Mouse (Mus musculus) limb, embryonic 12.5 days (tissue): ENCODE data around the gene Lamp1. TPM values are rescaled to one million over a fixed set of nuclear protein-coding genes. Genes with fewer than 3 reads are reported as not detected.

ENCODE experiments used
- ATAC-seq: fragments of 200-750 bp; cut with Nextera tagmentation; 2 replicates; pipeline ENCODE4 v1.8.0; 2017; ENCODE audit warnings: low read depth, moderate TSS enrichment; ENCODE audit not compliant: insufficient number of reproducible peaks, insufficient read depth, low FRiP score, low TSS enrichment
- H3K27ac ChIP-seq: fragments of 300-500 bp; sonication (generic); 2 replicates; pipeline ENCODE4 v1.5.1; 2016; ENCODE audit warnings: mild to moderate bottlenecking, moderate library complexity
- H3K27me3 ChIP-seq: fragments of 300-500 bp; sonication (generic); 2 replicates; pipeline ENCODE4 v1.6.1; 2016; ENCODE audit warnings: mild to moderate bottlenecking, moderate library complexity
- H3K36me3 ChIP-seq: fragments of 300-500 bp; sonication (generic); 2 replicates; pipeline ENCODE4 v1.6.1; 2016; ENCODE audit warnings: mild to moderate bottlenecking, moderate library complexity
- H3K4me1 ChIP-seq: fragments of 300-500 bp; sonication (generic); replicated peaks from 2 replicates; pipeline ENCODE4 v1.6.1; 2016
- H3K4me2 ChIP-seq: fragments of 300-500 bp; sonication (generic); 2 replicates; pipeline ENCODE4 v1.6.1; 2016; ENCODE audit warnings: mild to moderate bottlenecking, moderate library complexity
- H3K4me3 ChIP-seq: fragments of 300-500 bp; sonication (generic); replicated peaks from 2 replicates; pipeline ENCODE4 v1.5.1; 2016; ENCODE audit warnings: mild to moderate bottlenecking
- H3K9ac ChIP-seq: fragments of 300-500 bp; sonication (generic); replicated peaks from 2 replicates; pipeline ENCODE4 v1.6.1; 2016; ENCODE audit warnings: mild to moderate bottlenecking, moderate library complexity
- H3K9me3 ChIP-seq: fragments of 300-500 bp; sonication (generic); 2 replicates; pipeline ENCODE4 v1.6.1; 2016; ENCODE audit warnings: mild to moderate bottlenecking, moderate library complexity
- WGBS: fragments of 180-500 bp; shearing (Covaris S2); methylation state at CpG from one replicate; pipeline ENCODE4 v1.1.7; 2016; 5-methylcytosine and 5-hydroxymethylcytosine counted together
- polyA plus RNA-seq: library from polyadenylated mRNA; unstranded; fragments of >200 nt; fragmentation: Nextera tagmentation; extraction: Ambion mirVana; gene quantifications from 2 replicates; pipeline ENCODE4 v1.2.1, GENCODE M21; 2016

Lamp1 gene
- polyA plus RNA-seq, 1 experiment from 2014 or later = 202 TPM

GRCm38 (mm10) chr8:13186819-13187218 lies 27.9 kb downstream of the Lamp1 start:
- no peaks in the 10 kb centered on the region for H3K9me3 ChIP-seq
- no peak overlapping the region for H3K27ac ChIP-seq
- 88% methylated on average over 8 of the region's 8 CpGs for WGBS
- no peak overlapping the region for H3K4me3 ChIP-seq
- no peak overlapping the region for H3K4me2 ChIP-seq
- no peak for ATAC-seq
- H3K27me3 ChIP-seq = no peaks in the 10 kb centered on the region
- H3K9ac ChIP-seq = no peak overlapping the region
- H3K36me3 ChIP-seq = peaks cover 19% of the 10 kb centered on the region
- no peaks in the 10 kb centered on the region for H3K4me1 ChIP-seq

GRCm38 (mm10) chr8:13187229-13187628 lies 28.3 kb downstream of the Lamp1 start:
- no peaks in the 10 kb centered on the region for H3K27me3 ChIP-seq
- no peaks in the 10 kb centered on the region for H3K9me3 ChIP-seq
- no peak for ATAC-seq
- no peaks in the 10 kb centered on the region for H3K4me1 ChIP-seq
- H3K4me3 ChIP-seq = no peak overlapping the region
- H3K27ac ChIP-seq = no peak overlapping the region
- 75% methylated on average over 9 of the region's 9 CpGs for WGBS
- H3K9ac ChIP-seq = no peak overlapping the region
- H3K36me3 ChIP-seq = peaks cover 19% of the 10 kb centered on the region
- no peak overlapping the region for H3K4me2 ChIP-seq

GRCm38 (mm10) chr8:13187638-13188037 lies 28.7 kb downstream of the Lamp1 start:
- Histone ChIP-seq H3K4me2 (no peak overlapping the region), H3K4me3 (no peak overlapping the region), H3K9ac (no peak overlapping the region), H3K4me1 (no peaks in the 10 kb centered on the region), H3K27ac (no peak overlapping the region), H3K27me3 (no peaks in the 10 kb centered on the region), H3K36me3 (peaks cover 15% of the 10 kb centered on the region), H3K9me3 (no peaks in the 10 kb centered on the region)
- 80% methylated on average over 7 of the region's 7 CpGs for WGBS
- no peak for ATAC-seq

- no peaks in the 10 kb centered on the region for H3K4me1 ChIP-seq
- peaks cover 15% of the 10 kb centered on the region for H3K36me3 ChIP-seq
- WGBS = 90% methylated on average over 13 of the region's 13 CpGs
- H3K9ac ChIP-seq = no peak overlapping the region
- no peak overlapping the region for H3K27ac ChIP-seq
- H3K9me3 ChIP-seq = no peaks in the 10 kb centered on the region
- H3K4me2 ChIP-seq = no peak overlapping the region
- ATAC-seq = no peak
- no peak overlapping the region for H3K4me3 ChIP-seq
- H3K27me3 ChIP-seq = no peaks in the 10 kb centered on the region
Measured at GRCm38 (mm10) chr8:13188052-13188555, 29.1 kb downstream of the Lamp1 start.

- H3K9ac ChIP-seq = no peak overlapping the region
- no peaks in the 10 kb centered on the region for H3K4me1 ChIP-seq
- WGBS = 82% methylated on average over 1 of the region's 1 CpGs
- peaks cover 15% of the 10 kb centered on the region for H3K36me3 ChIP-seq
- ATAC-seq = no peak
- H3K27me3 ChIP-seq = no peaks in the 10 kb centered on the region
- no peak overlapping the region for H3K4me3 ChIP-seq
- 0 out of 2 replicates have a peak overlapping the region, but pooled peaks have one; percentile 7 for H3K27ac ChIP-seq
- no peak overlapping the region for H3K4me2 ChIP-seq
- no peaks in the 10 kb centered on the region for H3K9me3 ChIP-seq
Measured at GRCm38 (mm10) chr8:13188857-13189256, 29.9 kb downstream of the Lamp1 start.

- no peak overlapping the region for H3K4me2 ChIP-seq
- H3K27me3 ChIP-seq = no peaks in the 10 kb centered on the region
- 93% methylated on average over 8 of the region's 8 CpGs for WGBS
- no peak overlapping the region for H3K9ac ChIP-seq
- no peak for ATAC-seq
- H3K9me3 ChIP-seq = no peaks in the 10 kb centered on the region
- H3K4me3 ChIP-seq = no peak overlapping the region
- H3K36me3 ChIP-seq = peaks cover 9% of the 10 kb centered on the region; the same call in 1 of the 2 replicates
- no peaks in the 10 kb centered on the region for H3K4me1 ChIP-seq
- no peak overlapping the region for H3K27ac ChIP-seq
Measured at GRCm38 (mm10) chr8:13190235-13190634, 31.3 kb downstream of the Lamp1 start.

GRCm38 (mm10) chr8:13194818-13195217 lies 35.9 kb downstream of the Lamp1 start:
- Histone ChIP-seq H3K4me2 (no peak overlapping the region), H3K9ac (no peak overlapping the region), H3K36me3 (no peaks in the 10 kb centered on the region), H3K27me3 (peaks cover 6% of the 10 kb centered on the region), H3K4me1 (0 out of 2 replicates have a peak, but pooled peaks cover 3% of the 10 kb centered on the region), H3K9me3 (no peaks in the 10 kb centered on the region), H3K4me3 (no peak overlapping the region), H3K27ac (no peak overlapping the region)
- 49% methylated on average over 10 of the region's 10 CpGs for WGBS
- ATAC-seq = no peak

GRCm38 (mm10) chr8:13197493-13197892 lies 38.5 kb downstream of the Lamp1 start:
- 87% methylated on average over 5 of the region's 5 CpGs for WGBS

GRCm38 (mm10) chr8:13199385-13200061 lies 40.6 kb downstream of the Lamp1 start:
- Histone ChIP-seq H3K27me3 (peaks cover 48% of the 10 kb centered on the region), H3K9ac (peak overlapping the region; percentile 76)

More at GRCm38 (mm10) chr8:13197493-13197892, 38.5 kb downstream of the Lamp1 start:
- Histone ChIP-seq H3K4me3 (no peak overlapping the region), H3K9me3 (no peaks in the 10 kb centered on the region), H3K4me1 (peaks cover 9% of the 10 kb centered on the region; the same call in 1 of the 2 replicates), H3K27me3 (peaks cover 33% of the 10 kb centered on the region), H3K4me2 (no peak overlapping the region), H3K27ac (no peak overlapping the region), H3K9ac (no peak overlapping the region), H3K36me3 (no peaks in the 10 kb centered on the region)
- no peak for ATAC-seq

GRCm38 (mm10) chr8:13200301-13201012 lies 41.5 kb downstream of the Lamp1 start, which contains the start of gene Grtp1:
Grtp1 (minus strand) TSS chr8:13200620.
- Histone ChIP-seq H3K9ac (peak within 1 kb of the TSS; percentile 76), H3K4me1 (peaks cover 9% of the 10 kb centered on the region; the same call in 1 of the 2 replicates), H3K27ac (no peak within 1 kb of the TSS), H3K4me2 (peak within 1 kb of the TSS; percentile 85), H3K4me3 (peak within 1 kb of the TSS; percentile 82), H3K36me3 (no peaks in the 10 kb centered on the region), H3K27me3 (peaks cover 48% of the 10 kb centered on the region), H3K9me3 (no peaks in the 10 kb centered on the region)
- peak; percentile 67 for ATAC-seq
- under 1% methylated on average over 55 of the region's 58 CpGs for WGBS

More at GRCm38 (mm10) chr8:13199385-13200061, 40.6 kb downstream of the Lamp1 start:
- no peak for ATAC-seq
- Histone ChIP-seq H3K9me3 (no peaks in the 10 kb centered on the region), H3K4me1 (peaks cover 9% of the 10 kb centered on the region; the same call in 1 of the 2 replicates), H3K4me2 (peak overlapping the region; percentile 85), H3K27ac (no peak overlapping the region), H3K4me3 (peak overlapping the region; percentile 82), H3K36me3 (no peaks in the 10 kb centered on the region)
- 23% methylated on average over 14 of the region's 14 CpGs for WGBS

GRCm38 (mm10) chr8:13201013-13201334 lies 42.0 kb downstream of the Lamp1 start:
- peak overlapping the region; percentile 85 for H3K4me2 ChIP-seq
- H3K9ac ChIP-seq = peak overlapping the region; percentile 76; the same call in 1 of the 2 replicates
- peaks cover 48% of the 10 kb centered on the region for H3K27me3 ChIP-seq
- WGBS = 4% methylated on average over 18 of the region's 18 CpGs
- peak overlapping the region; percentile 82 for H3K4me3 ChIP-seq
- peaks cover 9% of the 10 kb centered on the region; the same call in 1 of the 2 replicates for H3K4me1 ChIP-seq
- H3K27ac ChIP-seq = no peak overlapping the region
- no peaks in the 10 kb centered on the region for H3K36me3 ChIP-seq
- no peaks in the 10 kb centered on the region for H3K9me3 ChIP-seq
- ATAC-seq = no peak
